Mouse (Mus musculus): ENCODE data around the gene Olfr340. TPM values are rescaled to one million over a fixed set of nuclear protein-coding genes. Genes with fewer than 3 reads are reported as not detected.
"Not testable (repeated sequence)": the region's sequence is repeated elsewhere in the genome, so short reads cannot be mapped to it uniquely, and the experiment has no call there.

Gene Olfr340
- polyA plus RNA-seq (2015; fragmentation: Nextera tagmentation; extraction: Ambion mirVana) = not detected in 2 replicates

DNA sequence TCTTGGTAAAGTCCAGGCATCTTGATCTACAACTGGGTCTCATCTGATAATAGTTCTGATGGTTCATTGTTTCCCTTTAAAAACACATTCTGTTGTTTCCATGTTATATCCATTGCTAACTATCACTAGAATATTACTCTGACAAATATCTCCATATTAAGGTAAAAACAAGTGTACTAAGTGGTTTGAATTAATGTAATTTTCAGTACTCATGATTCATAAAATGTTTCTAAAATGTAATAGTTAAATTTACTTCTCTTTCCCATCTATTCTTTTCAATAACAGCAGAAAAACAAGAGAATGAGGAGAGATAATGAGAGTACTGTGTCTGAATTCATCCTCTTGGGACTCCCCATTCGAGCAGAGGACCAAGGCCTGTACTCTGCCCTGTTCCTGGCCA lies at the start of gene Olfr340:
Gene Olfr340, plus strand, starts transcription at position 301 of the 400 bp plus-strand sequence.
- no peaks in the 10 kb centered on the region for H3K27me3 ChIP-seq
- WGBS = 48% methylated on average over 1 of the region's 1 CpGs

DNA sequence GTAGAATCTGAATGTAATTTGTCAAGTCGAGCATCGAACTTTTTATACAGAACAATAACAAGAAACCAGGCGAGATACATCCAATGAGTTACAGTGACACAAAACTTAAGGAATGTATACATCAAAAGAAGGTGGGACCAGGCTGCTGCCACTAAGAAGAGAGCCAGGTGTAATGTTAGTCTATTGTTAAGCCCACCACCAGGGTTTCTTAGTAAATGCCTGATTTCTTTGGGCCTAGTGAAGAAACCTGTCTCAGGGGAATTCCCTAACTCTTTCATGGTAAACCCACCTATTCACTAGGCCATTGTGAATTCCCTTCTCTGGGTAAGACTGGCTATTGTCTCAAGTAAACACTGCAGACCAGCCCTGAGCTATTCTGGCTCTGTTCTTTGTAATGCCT lies 37.2 kb upstream of the Olfr340 start:
- 82% methylated on average over 3 of the region's 3 CpGs for WGBS
- ATAC-seq, H3K36me3 ChIP-seq: not testable (repeated sequence)

More for the DNA sequence above, at the start of gene Olfr340:
- no peak within 1 kb of the TSS for H3K9ac ChIP-seq (replicated peaks)
- no peak within 1 kb of the TSS for H3K4me3 ChIP-seq (replicated peaks)
- no peak within 1 kb of the TSS for H3K27ac ChIP-seq
- H3K4me1 ChIP-seq (replicated peaks) = no peaks in the 10 kb centered on the region
- H3K4me2 ChIP-seq (replicated peaks) = no peak within 1 kb of the TSS
- ATAC-seq = no peak
- H3K36me3 ChIP-seq = no peaks in the 10 kb centered on the region
- peaks cover 8% of the 10 kb centered on the region for H3K9me3 ChIP-seq

DNA sequence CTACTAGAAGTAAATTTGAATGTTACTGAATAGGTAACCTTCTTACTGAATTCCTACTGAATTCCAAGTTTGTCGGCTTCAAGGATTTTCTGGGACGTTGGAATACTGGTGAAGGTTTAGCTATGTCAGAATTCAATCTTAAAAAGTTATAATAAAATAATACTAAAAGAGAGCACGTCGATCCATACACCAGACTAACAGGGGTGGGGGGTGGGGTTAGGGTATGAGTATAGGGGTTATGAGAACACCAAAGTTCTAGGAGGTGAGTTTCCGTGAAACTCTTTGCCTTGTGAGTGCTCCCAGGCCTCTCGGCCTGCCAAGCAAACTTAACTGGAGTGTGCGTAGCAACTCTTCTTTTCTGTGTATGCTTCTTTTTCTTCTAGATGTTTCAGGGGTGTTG lies 36.8 kb upstream of the Olfr340 start:
- WGBS = 91% methylated on average over 7 of the region's 7 CpGs
- not testable (repeated sequence) for H3K9ac ChIP-seq (replicated peaks)

More for the DNA sequence above, 37.2 kb upstream of the Olfr340 start:
- H3K9me3 ChIP-seq = peaks cover 13% of the 10 kb centered on the region
- H3K4me3 ChIP-seq (replicated peaks); H3K4me2 ChIP-seq (replicated peaks); H3K4me1 ChIP-seq (replicated peaks); H3K27ac ChIP-seq; H3K9ac ChIP-seq (replicated peaks); H3K27me3 ChIP-seq: not testable (repeated sequence)

DNA sequence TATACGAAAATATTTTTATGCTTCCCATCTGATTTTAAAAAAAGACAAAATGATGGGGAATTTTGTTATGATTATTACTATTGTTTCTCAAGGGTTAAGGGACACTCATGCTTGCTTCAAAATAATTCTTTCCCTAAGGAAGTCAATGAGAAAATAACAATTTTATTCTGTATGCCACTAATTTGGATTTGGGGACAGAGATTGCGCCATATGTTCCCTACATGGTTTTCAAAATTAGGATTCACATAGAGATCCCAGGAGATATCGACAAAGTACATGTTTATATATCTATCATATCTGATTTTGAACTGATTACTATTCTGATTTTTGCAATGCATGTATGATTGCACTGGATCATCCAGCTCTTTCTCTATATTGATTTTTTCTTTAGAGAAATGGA lies 33.7 kb upstream of the Olfr340 start, which contains the start of gene Olfr339:
Gene Olfr339, plus strand, starts transcription at position 301 of the 400 bp plus-strand sequence.
- H3K36me3 ChIP-seq = no peaks in the 10 kb centered on the region
- no peak within 1 kb of the TSS for H3K4me3 ChIP-seq (replicated peaks)
- no peak for ATAC-seq
- no peaks in the 10 kb centered on the region for H3K4me1 ChIP-seq (replicated peaks)
- H3K9ac ChIP-seq (replicated peaks) = no peak within 1 kb of the TSS
- peaks cover 17% of the 10 kb centered on the region for H3K9me3 ChIP-seq
- no peak within 1 kb of the TSS for H3K27ac ChIP-seq
- no peaks in the 10 kb centered on the region for H3K27me3 ChIP-seq
- H3K4me2 ChIP-seq (replicated peaks) = no peak within 1 kb of the TSS
- WGBS = 88% methylated on average over 3 of the region's 3 CpGs

More for the DNA sequence above, 36.8 kb upstream of the Olfr340 start:
- H3K9me3 ChIP-seq = peaks cover 13% of the 10 kb centered on the region
- not testable (repeated sequence) for H3K4me2 ChIP-seq (replicated peaks); H3K4me3 ChIP-seq (replicated peaks); H3K27ac ChIP-seq; ATAC-seq; H3K27me3 ChIP-seq; H3K4me1 ChIP-seq (replicated peaks); H3K36me3 ChIP-seq

DNA sequence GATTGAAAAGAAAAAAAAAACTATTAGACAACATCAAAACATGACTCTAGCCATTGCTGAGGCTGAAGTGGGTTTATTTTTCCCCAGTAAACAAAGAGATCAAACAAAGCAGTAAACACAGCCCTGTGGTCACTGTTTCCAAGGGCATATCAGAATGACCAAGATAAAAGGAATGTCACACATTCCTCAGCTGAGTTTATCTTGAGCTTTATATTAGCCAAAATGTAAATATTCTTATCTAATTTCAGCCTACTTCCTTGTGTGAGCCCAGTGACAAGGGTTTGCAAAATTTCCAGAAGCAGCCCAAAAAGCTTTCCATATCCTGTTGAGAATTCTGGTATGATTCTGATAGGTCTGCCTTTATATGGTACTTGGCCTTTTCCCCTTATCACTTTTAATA lies 21.2 kb downstream of the Olfr340 start:
- no peaks in the 10 kb centered on the region for H3K36me3 ChIP-seq
- no peak overlapping the region for H3K9ac ChIP-seq (replicated peaks)
- no peak overlapping the region for H3K27ac ChIP-seq
- H3K4me2 ChIP-seq (replicated peaks) = no peak overlapping the region
- no peak for ATAC-seq
- H3K4me3 ChIP-seq (replicated peaks) = no peak overlapping the region
- H3K4me1 ChIP-seq (replicated peaks) = no peaks in the 10 kb centered on the region
- H3K9me3 ChIP-seq = peaks cover 25% of the 10 kb centered on the region
- H3K27me3 ChIP-seq = no peaks in the 10 kb centered on the region

DNA sequence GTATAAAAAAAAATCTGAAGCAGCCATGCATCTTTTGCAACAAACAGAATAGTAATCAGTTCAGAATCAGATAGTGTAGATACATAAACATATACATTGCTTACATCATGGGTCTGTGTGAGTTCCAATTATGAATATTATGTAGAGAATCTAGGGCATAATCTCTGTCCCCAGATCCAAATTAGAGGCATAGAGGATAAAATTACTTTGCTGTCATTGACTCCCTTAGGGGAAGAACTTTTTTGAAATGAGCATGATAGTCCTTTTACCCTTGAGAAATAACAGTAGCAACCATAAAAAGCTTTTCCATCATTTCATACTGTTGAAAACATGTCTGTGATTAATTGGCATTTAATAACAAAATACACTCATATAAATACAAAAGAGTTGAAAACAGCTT lies 30.0 kb downstream of the Olfr340 start, which contains the start of gene Olfr341:
Gene Olfr341, minus strand, starts transcription at position 101 of the 400 bp plus-strand sequence.
- no peak for ATAC-seq
- no peak within 1 kb of the TSS for H3K4me3 ChIP-seq (replicated peaks)
- peaks cover 20% of the 10 kb centered on the region for H3K9me3 ChIP-seq
- H3K27ac ChIP-seq = no peak within 1 kb of the TSS
- no peaks in the 10 kb centered on the region for H3K27me3 ChIP-seq
- no peak within 1 kb of the TSS for H3K9ac ChIP-seq (replicated peaks)
- no peaks in the 10 kb centered on the region for H3K4me1 ChIP-seq (replicated peaks)
- no peak within 1 kb of the TSS for H3K4me2 ChIP-seq (replicated peaks)
- no peaks in the 10 kb centered on the region for H3K36me3 ChIP-seq

Other genes with a start within 250 kb of the Olfr340 start
- gene Ptgs1, start 222.2 kb upstream of the Olfr340 start, polyA plus RNA-seq (2015; fragmentation: Nextera tagmentation; extraction: Ambion mirVana) = 2.9 and 3.7 TPM in 2 replicates
- gene Olfr338, start 79.1 kb upstream of the Olfr340 start, polyA plus RNA-seq (2015; fragmentation: Nextera tagmentation; extraction: Ambion mirVana) = not detected in 2 replicates
- not detected in 2 replicates for gene Olfr339, start 33.6 kb upstream of the Olfr340 start, polyA plus RNA-seq (2015; fragmentation: Nextera tagmentation; extraction: Ambion mirVana)
- not detected in 2 replicates for gene Olfr341, start 29.9 kb downstream of the Olfr340 start, polyA plus RNA-seq (2015; fragmentation: Nextera tagmentation; extraction: Ambion mirVana)
- gene Olfr342, start 72.4 kb downstream of the Olfr340 start, polyA plus RNA-seq (2015; fragmentation: Nextera tagmentation; extraction: Ambion mirVana) = not detected in 2 replicates
- not detected in 2 replicates for gene Olfr344, start 114.1 kb downstream of the Olfr340 start, polyA plus RNA-seq (2015; fragmentation: Nextera tagmentation; extraction: Ambion mirVana)
- not detected in 2 replicates for gene Olfr345, start 187.5 kb downstream of the Olfr340 start, polyA plus RNA-seq (2015; fragmentation: Nextera tagmentation; extraction: Ambion mirVana)
- not detected in 2 replicates for gene Olfr346, start 233.2 kb downstream of the Olfr340 start, polyA plus RNA-seq (2015; fragmentation: Nextera tagmentation; extraction: Ambion mirVana)